Mouse (Mus musculus) megakaryocyte, embryonic 14.5 days (primary cell): ENCODE measurements at regions not wholly inside any gene's neighbourhood (a gene's known extent, or its start where the extent isn't known, plus 50 kb on each side); places are given as distances from the start of the nearest gene placed in this dataset.

Source experiments
- H3K27me3 ChIP-seq: replicated peaks from 2 replicates; pipeline ENCODE3; 2012; ENCODE audit warnings: inconsistent platforms
- H3K36me3 ChIP-seq: replicated peaks from 2 replicates; pipeline ENCODE3; 2012; ENCODE audit warnings: low read length, inconsistent platforms, mixed read lengths
- H3K4me1 ChIP-seq: 2 replicates; pipeline ENCODE4 v1.6.1; 2012; ENCODE audit warnings: inconsistent platforms
- H3K4me3 ChIP-seq: replicated peaks from 2 replicates; pipeline ENCODE3; 2012; ENCODE audit warnings: moderate library complexity, mild to moderate bottlenecking, inconsistent platforms
- H3K9me3 ChIP-seq: 2 replicates; pipeline ENCODE4 v1.6.1; 2012; ENCODE audit warnings: inconsistent platforms
- FLI1 ChIP-seq: IDR thresholded peaks from 2 replicates; pipeline ENCODE4 v1.6.1; 2012; ENCODE audit warnings: low read length, inconsistent platforms, mixed read lengths
- GATA1 ChIP-seq: IDR thresholded peaks from 3 replicates; pipeline ENCODE4 v1.6.1; 2012; ENCODE audit warnings: mixed read lengths, low read length, inconsistent platforms, borderline replicate concordance

GRCm38 (mm10) chr1:55905232-55905631 is 499.5 kb downstream of the Plcl1 start:
- no peaks in the 10 kb centered on the region for H3K27me3 ChIP-seq
- H3K9me3 ChIP-seq: peaks cover 8% of the 10 kb centered on the region
- H3K4me3 ChIP-seq: no peak overlapping the region
- no peaks in the 10 kb centered on the region for H3K36me3 ChIP-seq
- TF ChIP-seq GATA1: no peak
- TF ChIP-seq FLI1: no peak
- peaks cover 20% of the 10 kb centered on the region for H3K4me1 ChIP-seq

- Histone ChIP-seq H3K4me1 (no peaks in the 10 kb centered on the region), H3K27me3 (no peaks in the 10 kb centered on the region), H3K9me3 (peaks cover 7% of the 10 kb centered on the region), H3K36me3 (no peaks in the 10 kb centered on the region), H3K4me3 (no peak overlapping the region)
- TF ChIP-seq GATA1: no peak
- TF ChIP-seq FLI1: no peak
Observed at GRCm38 (mm10) chr1:55910024-55910423, 504.3 kb downstream of the Plcl1 start.

- H3K27me3 ChIP-seq: no peaks in the 10 kb centered on the region
- no peak for TF ChIP-seq GATA1
- TF ChIP-seq FLI1: no peak
Observed at GRCm38 (mm10) chr1:55914284-55914683, 508.6 kb downstream of the Plcl1 start.

GRCm38 (mm10) chr1:55915940-55916339 is 510.2 kb downstream of the Plcl1 start:
- Histone ChIP-seq H3K27me3 (no peaks in the 10 kb centered on the region), H3K36me3 (no peaks in the 10 kb centered on the region), H3K4me1 (no peaks in the 10 kb centered on the region), H3K4me3 (no peak overlapping the region), H3K9me3 (no peaks in the 10 kb centered on the region)
- TF ChIP-seq GATA1 (no peak), FLI1 (no peak)

More at GRCm38 (mm10) chr1:55914284-55914683, 508.6 kb downstream of the Plcl1 start:
- Histone ChIP-seq H3K9me3 (no peaks in the 10 kb centered on the region), H3K36me3 (no peaks in the 10 kb centered on the region), H3K4me1 (no peaks in the 10 kb centered on the region), H3K4me3 (no peak overlapping the region)

GRCm38 (mm10) chr1:55919516-55919915 is 513.8 kb downstream of the Plcl1 start:
- Histone ChIP-seq H3K4me3 (no peak overlapping the region), H3K4me1 (no peaks in the 10 kb centered on the region), H3K9me3 (no peaks in the 10 kb centered on the region), H3K36me3 (no peaks in the 10 kb centered on the region), H3K27me3 (no peaks in the 10 kb centered on the region)
- TF ChIP-seq FLI1: no peak

- no peak overlapping the region for H3K4me3 ChIP-seq
- no peak for TF ChIP-seq GATA1
- no peak for TF ChIP-seq FLI1
- no peaks in the 10 kb centered on the region for H3K9me3 ChIP-seq
- no peaks in the 10 kb centered on the region for H3K27me3 ChIP-seq
- no peaks in the 10 kb centered on the region for H3K36me3 ChIP-seq
- H3K4me1 ChIP-seq: no peaks in the 10 kb centered on the region; the same call in none of the 2 replicates
Observed at GRCm38 (mm10) chr1:55946786-55947549, 541.2 kb downstream of the Plcl1 start.

- H3K36me3 ChIP-seq: no peaks in the 10 kb centered on the region
- no peak overlapping the region for H3K4me3 ChIP-seq
- no peaks in the 10 kb centered on the region for H3K27me3 ChIP-seq
- no peaks in the 10 kb centered on the region for H3K9me3 ChIP-seq
- no peak for TF ChIP-seq GATA1
- TF ChIP-seq FLI1: no peak
- H3K4me1 ChIP-seq: no peaks in the 10 kb centered on the region; the same call in none of the 2 replicates
Observed at GRCm38 (mm10) chr1:55947618-55948283, 542.0 kb downstream of the Plcl1 start.

GRCm38 (mm10) chr1:55949606-55950005 is 543.9 kb downstream of the Plcl1 start:
- Histone ChIP-seq H3K4me1 (no peaks in the 10 kb centered on the region; the same call in none of the 2 replicates), H3K4me3 (no peak overlapping the region), H3K27me3 (no peaks in the 10 kb centered on the region), H3K36me3 (no peaks in the 10 kb centered on the region), H3K9me3 (no peaks in the 10 kb centered on the region)
- TF ChIP-seq FLI1: no peak
- TF ChIP-seq GATA1: no peak

- TF ChIP-seq GATA1: no peak
- TF ChIP-seq FLI1: no peak
- Histone ChIP-seq H3K27me3 (no peaks in the 10 kb centered on the region), H3K36me3 (no peaks in the 10 kb centered on the region), H3K9me3 (no peaks in the 10 kb centered on the region), H3K4me1 (peaks cover 8% of the 10 kb centered on the region), H3K4me3 (peak overlapping the region; percentile 77)
Observed at GRCm38 (mm10) chr1:55957804-55958445, 552.2 kb downstream of the Plcl1 start.

- H3K27me3 ChIP-seq: no peaks in the 10 kb centered on the region
- TF ChIP-seq FLI1: no peak
- TF ChIP-seq GATA1: no peak
- no peaks in the 10 kb centered on the region for H3K9me3 ChIP-seq
- no peak overlapping the region for H3K4me3 ChIP-seq
- H3K36me3 ChIP-seq: no peaks in the 10 kb centered on the region
- H3K4me1 ChIP-seq: peaks cover 8% of the 10 kb centered on the region
Observed at GRCm38 (mm10) chr1:55960291-55960690, 554.6 kb downstream of the Plcl1 start.
